Mouse (Mus musculus): Measurements from ENCODE around the gene Rpa2.
"Not testable (repeated sequence)": the region's sequence is repeated elsewhere in the genome, so short reads cannot be mapped to it uniquely, and the experiment has no call there.

Gene Rpa2

GRCm38 (mm10) chr4:132767914-132768876 lies at the start of gene Rpa2:
Gene Rpa2, plus strand, starts transcription at chr4:132768332.
- DNase-seq, result peak; percentile 97

- DNase-seq, result no peak
These were observed 39.9 kb upstream of the Rpa2 start for GRCm38 (mm10) chr4:132728233-132728632.

- DNase-seq, result no peak
These were observed 36.5 kb upstream of the Rpa2 start for GRCm38 (mm10) chr4:132731616-132732015.

GRCm38 (mm10) chr4:132732148-132732684 lies 35.9 kb upstream of the Rpa2 start, which contains the start of gene Xkr8:
Gene Xkr8, minus strand, starts transcription at chr4:132732546.
- peak; percentile 88 for DNase-seq

- DNase-seq, result no peak
These were observed 34.9 kb upstream of the Rpa2 start for GRCm38 (mm10) chr4:132733071-132733770.

GRCm38 (mm10) chr4:132734766-132735165 lies 33.4 kb upstream of the Rpa2 start:
- no peak for DNase-seq

- no peak for DNase-seq
These were observed 32.7 kb upstream of the Rpa2 start for GRCm38 (mm10) chr4:132735389-132735788.

GRCm38 (mm10) chr4:132735894-132736293 lies 32.2 kb upstream of the Rpa2 start:
- DNase-seq, result no peak

GRCm38 (mm10) chr4:132737154-132737553 lies 31.0 kb upstream of the Rpa2 start:
- not testable (repeated sequence) for DNase-seq

GRCm38 (mm10) chr4:132741491-132741890 lies 26.6 kb upstream of the Rpa2 start:
- DNase-seq, result no peak

- DNase-seq, result no peak
These were observed 23.9 kb upstream of the Rpa2 start for GRCm38 (mm10) chr4:132743992-132744911.

GRCm38 (mm10) chr4:132746911-132747517 lies 21.1 kb upstream of the Rpa2 start:
- DNase-seq, result no peak

- DNase-seq, result peak; percentile 27 to 38
These were observed 20.4 kb upstream of the Rpa2 start for GRCm38 (mm10) chr4:132747664-132748259.

GRCm38 (mm10) chr4:132748778-132749177 lies 19.4 kb upstream of the Rpa2 start:
- DNase-seq, result no peak

- no peak for DNase-seq
These were observed 18.7 kb upstream of the Rpa2 start for GRCm38 (mm10) chr4:132749258-132749982.

- DNase-seq, result no peak
These were observed 15.1 kb upstream of the Rpa2 start for GRCm38 (mm10) chr4:132752992-132753391.

GRCm38 (mm10) chr4:132756974-132757373 lies 11.2 kb upstream of the Rpa2 start, which contains the start of gene Smpdl3b:
Gene Smpdl3b, minus strand, starts transcription at chr4:132757252.
- DNase-seq, result peak; percentile 16 to 22

- no peak for DNase-seq
These were observed 10.3 kb upstream of the Rpa2 start for GRCm38 (mm10) chr4:132757633-132758351.

- no peak for DNase-seq
These were observed 7.8 kb upstream of the Rpa2 start for GRCm38 (mm10) chr4:132760296-132760695.

GRCm38 (mm10) chr4:132762602-132763001 lies 5.5 kb upstream of the Rpa2 start:
- no peak for DNase-seq
